Mouse (Mus musculus): ENCODE measurements around the gene Sh3kbp1. TPM values are rescaled to one million over a fixed set of nuclear protein-coding genes. Genes with fewer than 3 reads are reported as not detected.

Gene Sh3kbp1
- polyA plus RNA-seq, 1 experiment from 2014 or later = 44.1 TPM

DNA sequence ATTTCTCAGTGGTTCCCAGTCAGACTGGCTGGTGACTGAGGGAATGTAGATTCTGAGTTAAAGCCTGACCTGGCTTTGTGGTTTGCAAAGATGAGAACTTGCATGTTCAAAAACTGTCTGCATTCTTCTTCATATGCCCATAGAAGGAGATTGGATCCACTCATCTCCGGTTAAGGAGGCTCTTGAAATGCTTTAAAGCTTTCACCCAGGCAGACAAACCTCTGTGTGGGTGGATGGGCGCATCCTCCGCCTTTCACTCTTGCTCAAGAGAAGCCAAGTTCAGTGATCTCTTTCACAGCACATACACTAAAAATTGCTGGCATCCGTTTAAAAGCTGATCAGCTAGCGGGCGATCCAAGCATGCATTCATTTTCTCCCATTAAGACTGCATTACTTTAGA, 182.4 kb downstream of the Sh3kbp1 start:
- H3K4me2 ChIP-seq = no peak overlapping the region
- H3K9me3 ChIP-seq (replicated peaks) = no peaks in the 10 kb centered on the region
- WGBS = 73% methylated on average over 6 of the region's 6 CpGs
- peaks cover 38% of the 10 kb centered on the region for H3K27me3 ChIP-seq
- ATAC-seq (replicated peaks; ENCODE audit: low FRiP score) = no peak
- no peak overlapping the region for H3K4me3 ChIP-seq (replicated peaks)
- H3K36me3 ChIP-seq = no peaks in the 10 kb centered on the region
- H3K9ac ChIP-seq = no peak overlapping the region
- no peaks in the 10 kb centered on the region for H3K4me1 ChIP-seq
- no peak overlapping the region for H3K27ac ChIP-seq

GRCm38 (mm10) chrX:159810469-159810868, 183.4 kb downstream of the Sh3kbp1 start:
- Histone ChIP-seq H3K36me3 (no peaks in the 10 kb centered on the region), H3K4me1 (no peaks in the 10 kb centered on the region), H3K4me2 (no peak overlapping the region), H3K27me3 (peaks cover 33% of the 10 kb centered on the region), H3K9ac (no peak overlapping the region), H3K9me3 (replicated peaks) (no peaks in the 10 kb centered on the region), H3K4me3 (replicated peaks) (no peak overlapping the region), H3K27ac (no peak overlapping the region)
- no peak for ATAC-seq (replicated peaks; ENCODE audit: low FRiP score)
- 79% methylated on average over 3 of the region's 3 CpGs for WGBS

GRCm38 (mm10) chrX:159817508-159817907, 190.4 kb downstream of the Sh3kbp1 start:
- Histone ChIP-seq H3K36me3 (no peaks in the 10 kb centered on the region), H3K27me3 (peaks cover 24% of the 10 kb centered on the region; the same call in 1 of the 2 replicates), H3K4me3 (replicated peaks) (no peak overlapping the region), H3K4me1 (no peaks in the 10 kb centered on the region), H3K27ac (no peak overlapping the region), H3K4me2 (no peak overlapping the region), H3K9me3 (replicated peaks) (no peaks in the 10 kb centered on the region), H3K9ac (no peak overlapping the region)
- no peak for ATAC-seq (replicated peaks; ENCODE audit: low FRiP score)
- 91% methylated on average over 2 of the region's 2 CpGs for WGBS

- no peak overlapping the region for H3K9ac ChIP-seq
- no peaks in the 10 kb centered on the region for H3K9me3 ChIP-seq (replicated peaks)
- H3K36me3 ChIP-seq = no peaks in the 10 kb centered on the region
- no peak overlapping the region for H3K4me3 ChIP-seq (replicated peaks)
- no peak overlapping the region for H3K27ac ChIP-seq
- WGBS = 70% methylated on average over 5 of the region's 5 CpGs
- no peaks in the 10 kb centered on the region for H3K4me1 ChIP-seq
- H3K4me2 ChIP-seq = no peak overlapping the region
- ATAC-seq (replicated peaks; ENCODE audit: low FRiP score) = no peak
- peaks cover 30% of the 10 kb centered on the region for H3K27me3 ChIP-seq
Observed at GRCm38 (mm10) chrX:159828135-159828534, 201.1 kb downstream of the Sh3kbp1 start.

GRCm38 (mm10) chrX:159829192-159829852, 202.2 kb downstream of the Sh3kbp1 start:
- WGBS = 72% methylated on average over 6 of the region's 6 CpGs
- no peaks in the 10 kb centered on the region for H3K9me3 ChIP-seq (replicated peaks)
- no peaks in the 10 kb centered on the region for H3K36me3 ChIP-seq
- H3K4me2 ChIP-seq = no peak overlapping the region
- no peak overlapping the region for H3K4me3 ChIP-seq (replicated peaks)
- no peak overlapping the region for H3K9ac ChIP-seq
- ATAC-seq (replicated peaks; ENCODE audit: low FRiP score) = no peak
- peaks cover 25% of the 10 kb centered on the region for H3K27me3 ChIP-seq
- H3K27ac ChIP-seq = no peak overlapping the region
- no peaks in the 10 kb centered on the region for H3K4me1 ChIP-seq

GRCm38 (mm10) chrX:159831176-159831575, 204.1 kb downstream of the Sh3kbp1 start:
- no peak overlapping the region for H3K4me2 ChIP-seq
- H3K4me1 ChIP-seq = no peaks in the 10 kb centered on the region
- H3K4me3 ChIP-seq (replicated peaks) = no peak overlapping the region
- no peaks in the 10 kb centered on the region for H3K36me3 ChIP-seq
- 35% methylated on average over 2 of the region's 2 CpGs for WGBS
- H3K27ac ChIP-seq = no peak overlapping the region
- no peak overlapping the region for H3K9ac ChIP-seq
- ATAC-seq (replicated peaks; ENCODE audit: low FRiP score) = no peak
- H3K9me3 ChIP-seq (replicated peaks) = no peaks in the 10 kb centered on the region
- H3K27me3 ChIP-seq = peaks cover 26% of the 10 kb centered on the region

DNA sequence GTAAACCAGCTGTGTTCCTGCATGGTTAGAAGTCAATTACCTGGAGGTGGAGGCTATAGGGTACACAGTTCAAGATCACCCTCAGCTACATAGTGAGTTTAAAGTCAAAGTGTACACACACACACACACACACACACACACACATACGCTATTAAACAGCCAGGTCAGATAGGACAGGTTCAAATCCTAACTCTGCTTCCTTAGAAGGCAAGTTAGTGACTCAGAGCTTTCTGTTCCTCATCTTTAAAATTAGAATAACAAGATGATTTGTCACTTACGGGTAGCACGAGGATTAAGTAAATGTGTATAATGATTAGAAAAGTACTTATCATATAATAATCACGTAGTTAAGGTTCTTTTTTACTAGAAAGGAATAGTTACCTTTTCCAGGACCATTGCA, 208.2 kb downstream of the Sh3kbp1 start:
- ATAC-seq (replicated peaks; ENCODE audit: low FRiP score) = no peak
- Histone ChIP-seq H3K27ac (no peak overlapping the region), H3K27me3 (peaks cover 11% of the 10 kb centered on the region), H3K9ac (no peak overlapping the region), H3K4me2 (no peak overlapping the region), H3K4me1 (no peaks in the 10 kb centered on the region), H3K9me3 (replicated peaks) (no peaks in the 10 kb centered on the region), H3K4me3 (replicated peaks) (no peak overlapping the region), H3K36me3 (no peaks in the 10 kb centered on the region)
- 89% methylated on average over 4 of the region's 4 CpGs for WGBS

- Histone ChIP-seq H3K9ac (no peak overlapping the region), H3K27ac (no peak overlapping the region), H3K4me1 (no peaks in the 10 kb centered on the region), H3K9me3 (replicated peaks) (no peaks in the 10 kb centered on the region), H3K4me3 (replicated peaks) (no peak overlapping the region), H3K36me3 (no peaks in the 10 kb centered on the region), H3K4me2 (no peak overlapping the region), H3K27me3 (peaks cover 7% of the 10 kb centered on the region)
- no peak for ATAC-seq (replicated peaks; ENCODE audit: low FRiP score)
- WGBS = 93% methylated on average over 1 of the region's 1 CpGs
Observed at GRCm38 (mm10) chrX:159837379-159837778, 210.3 kb downstream of the Sh3kbp1 start.

GRCm38 (mm10) chrX:159839786-159840185, 212.7 kb downstream of the Sh3kbp1 start:
- no peak for ATAC-seq (replicated peaks; ENCODE audit: low FRiP score)
- no peaks in the 10 kb centered on the region for H3K4me1 ChIP-seq
- H3K9me3 ChIP-seq (replicated peaks) = no peaks in the 10 kb centered on the region
- no peaks in the 10 kb centered on the region for H3K36me3 ChIP-seq
- H3K27me3 ChIP-seq = peaks cover 13% of the 10 kb centered on the region
- no peak overlapping the region for H3K9ac ChIP-seq
- no peak overlapping the region for H3K4me3 ChIP-seq (replicated peaks)
- 67% methylated on average over 2 of the region's 2 CpGs for WGBS
- no peak overlapping the region for H3K27ac ChIP-seq
- no peak overlapping the region for H3K4me2 ChIP-seq

- WGBS = 51% methylated on average over 7 of the region's 7 CpGs
- Histone ChIP-seq H3K9me3 (replicated peaks) (no peaks in the 10 kb centered on the region), H3K27me3 (peaks cover 13% of the 10 kb centered on the region), H3K4me1 (no peaks in the 10 kb centered on the region), H3K36me3 (no peaks in the 10 kb centered on the region), H3K27ac (no peak overlapping the region), H3K9ac (no peak overlapping the region), H3K4me2 (no peak overlapping the region), H3K4me3 (replicated peaks) (no peak overlapping the region)
- no peak for ATAC-seq (replicated peaks; ENCODE audit: low FRiP score)
Observed at GRCm38 (mm10) chrX:159840225-159840624, 213.2 kb downstream of the Sh3kbp1 start.

GRCm38 (mm10) chrX:159850722-159851121, 223.7 kb downstream of the Sh3kbp1 start:
- no peak for ATAC-seq (replicated peaks; ENCODE audit: low FRiP score)
- H3K27ac ChIP-seq = no peak overlapping the region
- H3K36me3 ChIP-seq = no peaks in the 10 kb centered on the region
- H3K4me3 ChIP-seq (replicated peaks) = no peak overlapping the region
- H3K4me2 ChIP-seq = no peak overlapping the region
- no peak overlapping the region for H3K9ac ChIP-seq
- H3K4me1 ChIP-seq = no peaks in the 10 kb centered on the region
- no peaks in the 10 kb centered on the region for H3K9me3 ChIP-seq (replicated peaks)
- peaks cover 35% of the 10 kb centered on the region for H3K27me3 ChIP-seq
- WGBS = 87% methylated on average over 8 of the region's 8 CpGs

DNA sequence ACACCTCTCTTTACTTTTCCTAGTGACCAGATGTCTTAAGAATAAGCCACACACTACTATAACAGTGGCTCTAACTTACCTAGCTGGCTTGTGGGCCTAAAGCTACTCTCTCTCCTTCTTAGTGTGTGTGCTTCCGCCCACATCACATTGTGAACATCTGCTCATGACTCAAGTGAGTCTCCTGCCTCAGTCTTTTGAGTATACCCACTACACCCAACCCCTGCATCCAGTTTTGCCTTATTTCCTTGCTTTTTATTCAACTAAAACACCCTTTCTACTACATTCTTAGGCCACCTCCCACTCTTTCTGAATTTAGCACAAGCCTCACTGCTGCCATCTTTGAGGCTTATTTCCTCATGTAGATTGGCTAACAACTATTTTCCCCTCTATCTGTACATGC, 229.8 kb downstream of the Sh3kbp1 start:
- Histone ChIP-seq H3K27ac (no peak overlapping the region), H3K9ac (no peak overlapping the region), H3K9me3 (replicated peaks) (no peaks in the 10 kb centered on the region), H3K4me1 (no peaks in the 10 kb centered on the region), H3K36me3 (no peaks in the 10 kb centered on the region), H3K27me3 (peaks cover 45% of the 10 kb centered on the region), H3K4me3 (replicated peaks) (no peak overlapping the region), H3K4me2 (no peak overlapping the region)
- WGBS = 95% methylated on average over 1 of the region's 1 CpGs
- no peak for ATAC-seq (replicated peaks; ENCODE audit: low FRiP score)

GRCm38 (mm10) chrX:159858126-159858525, 231.1 kb downstream of the Sh3kbp1 start:
- Histone ChIP-seq H3K36me3 (no peaks in the 10 kb centered on the region), H3K27ac (no peak overlapping the region), H3K27me3 (peaks cover 50% of the 10 kb centered on the region), H3K4me1 (0 out of 2 replicates have a peak, but pooled peaks cover 2% of the 10 kb centered on the region), H3K4me2 (no peak overlapping the region), H3K9me3 (replicated peaks) (no peaks in the 10 kb centered on the region), H3K4me3 (replicated peaks) (no peak overlapping the region), H3K9ac (no peak overlapping the region)
- WGBS = 72% methylated on average over 1 of the region's 1 CpGs
- no peak for ATAC-seq (replicated peaks; ENCODE audit: low FRiP score)

Measured in kidney, embryonic 15.5 days (tissue).